Comparison of ENCODE assay signal across 8 mouse cellular contexts in genomic region chr12:111165146-111165812, GRCm38 (mm10). TPM values are rescaled to one million over a fixed set of nuclear protein-coding genes. Genes with fewer than 3 reads are reported as not detected.
DNase-seq lines count a peak whose midpoint lies in the region; ATAC-seq and TF ChIP-seq lines count a peak whose summit lies in the region.

No protein-coding gene starts in this region.

- no peaks in the 10 kb centered on the region for H3K27me3 ChIP-seq in embryonic facial prominence, embryonic 15.5 days
- no peaks in the 10 kb centered on the region for H3K27me3 ChIP-seq in limb, embryonic 10.5 days (ENCODE audit: low read depth, poor library complexity, severe bottlenecking)
- H3K27me3 ChIP-seq in spleen, adult 2 months (ENCODE audit: control insufficient read depth, insufficient read depth, low read length), result no peaks in the 10 kb centered on the region

- no peak for ATAC-seq in CD4-positive, CD25-positive, alpha-beta regulatory T cell, adult 4 months
- ATAC-seq in embryonic facial prominence, embryonic 15.5 days (ENCODE audit: insufficient number of reproducible peaks, low FRiP score, low TSS enrichment, low read depth), result no peak

- TF ChIP-seq POLR2A in spleen, adult 2 months (IDR thresholded peaks at IDR 0.05; ENCODE audit: low read depth, low read length), result no peak

- peaks cover 38% of the 10 kb centered on the region for H3K4me1 ChIP-seq in embryonic facial prominence, embryonic 15.5 days
- H3K4me1 ChIP-seq in limb, embryonic 10.5 days, result peaks cover 51% of the 10 kb centered on the region
- H3K4me1 ChIP-seq in spleen, adult 2 months (ENCODE audit: control insufficient read depth, insufficient read depth, insufficient read length), result peaks cover 46% of the 10 kb centered on the region

- peak; percentile 44; the same call in 1 of the 2 replicates for TF ChIP-seq CTCF in spleen, adult 2 months (IDR thresholded peaks at IDR 0.05; ENCODE audit: extremely low read depth, insufficient read depth, insufficient read length, insufficient replicate concordance)

- H3K4me3 ChIP-seq in embryonic facial prominence, embryonic 15.5 days (replicated peaks), result peak overlapping the region; percentile 79; the same call in 1 of the 2 replicates
- H3K4me3 ChIP-seq in limb, embryonic 10.5 days, result peak overlapping the region; percentile 85
- peak overlapping the region; percentile 47; the same call in 1 of the 2 replicates for H3K4me3 ChIP-seq in spleen, adult 2 months (ENCODE audit: extremely low read depth, insufficient read depth, insufficient read length)

- peak overlapping the region; percentile 88 for H3K27ac ChIP-seq in embryonic facial prominence, embryonic 15.5 days (replicated peaks)
- H3K27ac ChIP-seq in limb, embryonic 10.5 days, result peak overlapping the region; percentile 93
- peak overlapping the region; percentile 86 for H3K27ac ChIP-seq in spleen, adult 2 months (ENCODE audit: insufficient read depth, low read length)

- WGBS in embryonic facial prominence, embryonic 15.5 days, result 61% methylated on average over 10 of the region's 10 CpGs
- WGBS in limb, embryonic 10.5 days, result 68% methylated on average over 10 of the region's 10 CpGs
- 67% methylated on average over 10 of the region's 10 CpGs for WGBS in spleen, adult 2 months

- peak overlapping the region; percentile 84 for H3K4me2 ChIP-seq in embryonic facial prominence, embryonic 15.5 days (replicated peaks)

- no peaks in the 10 kb centered on the region for H3K9me3 ChIP-seq in embryonic facial prominence, embryonic 15.5 days (replicated peaks)
- H3K9me3 ChIP-seq in limb, embryonic 10.5 days (replicated peaks), result no peaks in the 10 kb centered on the region

- DNase-seq in CD4-positive, CD25-positive, alpha-beta regulatory T cell, adult 2 months (ENCODE audit: low read depth, low spot score), result peak; percentile 75
- DNase-seq in adipocyte (ENCODE audit: low spot score), result peak; percentile 57
- peak; percentile 51 for DNase-seq in heart, postnatal 4 days
- DNase-seq in limb, embryonic 10.5 days (ENCODE audit: low spot score), result peak; percentile 56
- DNase-seq in mesoderm, embryonic 11.5 days (ENCODE audit: low read depth, low spot score), result peak; percentile 51
- DNase-seq in spleen, adult 2 months (ENCODE audit: low read depth in 1 of 2, low spot score in 2 of 2), result peak; percentile 54 to 62

- H3K36me3 ChIP-seq in embryonic facial prominence, embryonic 15.5 days, result no peaks in the 10 kb centered on the region
- 0 out of 2 replicates have a peak, but pooled peaks cover 4% of the 10 kb centered on the region for H3K36me3 ChIP-seq in limb, embryonic 10.5 days
- peaks cover 2% of the 10 kb centered on the region; the same call in 1 of the 2 replicates for H3K36me3 ChIP-seq in spleen, adult 2 months (ENCODE audit: control insufficient read depth, insufficient read depth, low read length)

- H3K9ac ChIP-seq in embryonic facial prominence, embryonic 15.5 days, result no peak overlapping the region

RNA-seq across cellular contexts. Expression of gene Traf3, which starts 0.9 kb away (rescaled TPM):
- polyA plus RNA-seq in CD4-positive, CD25-positive, alpha-beta regulatory T cell, adult 4 months (2017; shearing (Covaris generic)), result 10 to 100 TPM; 14.1 to 15.5 TPM
- 10.6 and 12.1 TPM in 2 replicates for polyA plus RNA-seq in embryonic facial prominence, embryonic 15.5 days (2015; fragmentation: Nextera tagmentation; extraction: Ambion mirVana)
- 10 to 100 TPM; 16.8 to 17.3 TPM for total RNA-seq in heart, postnatal 4 days (2021)
- polyA plus RNA-seq in limb, embryonic 10.5 days (2016; fragmentation: Nextera tagmentation; extraction: Ambion mirVana), result 9.6 and 10.9 TPM in 2 replicates
- polyA plus RNA-seq in spleen, adult 2 months (2012; rRNA removed), result 29.2 and 37.7 TPM in 2 replicates

RNA-seq across cellular contexts. Expression of gene 4930595D18Rik, which starts 19.0 kb away (rescaled TPM):
- polyA plus RNA-seq in CD4-positive, CD25-positive, alpha-beta regulatory T cell, adult 4 months (2017; shearing (Covaris generic)), result 1 to 10 TPM in 1 of 2 experiments, not detected in 1; 1.2 TPM
- not detected in 2 replicates for polyA plus RNA-seq in embryonic facial prominence, embryonic 15.5 days (2015; fragmentation: Nextera tagmentation; extraction: Ambion mirVana)
- total RNA-seq in heart, postnatal 4 days (2021), result not detected
- not detected in 2 replicates for polyA plus RNA-seq in limb, embryonic 10.5 days (2016; fragmentation: Nextera tagmentation; extraction: Ambion mirVana)
- polyA plus RNA-seq in spleen, adult 2 months (2012; rRNA removed), result not detected in 2 replicates
